Mouse (Mus musculus) heart, embryonic 14.5 days (tissue): ENCODE measurements around the gene Mier3. TPM values are rescaled to one million over a fixed set of nuclear protein-coding genes. Genes with fewer than 3 reads are reported as not detected.

Experiments used
- ATAC-seq: fragments of 200-750 bp; cut with Nextera tagmentation; 2 replicates; pipeline ENCODE4 v1.8.0; 2017; ENCODE audit warnings: low read depth, moderate TSS enrichment; ENCODE audit not compliant: insufficient number of reproducible peaks, insufficient read depth, low FRiP score
- H3K27ac ChIP-seq, 2 experiments: fragments of 200-500 bp in 1 of 2; fragments of 300-500 bp in 1 of 2; sonication (generic) in 1 of 2; replicated peaks in 1 of 2; 2 replicates each; pipeline ENCODE4 v1.5.1; 2012 to 2014; ENCODE audit warnings: low read depth in 2 of 2, low read length in 2 of 2, control low read depth in 1 of 2, mild to moderate bottlenecking in 1 of 2, mixed read lengths in 1 of 2; ENCODE audit not compliant: control insufficient read depth in 1 of 2, insufficient read depth in 1 of 2
- H3K27me3 ChIP-seq: fragments of 300-500 bp; sonication (generic); 2 replicates; pipeline ENCODE4 v1.6.1; 2014; ENCODE audit warnings: mild to moderate bottlenecking, low read length, control low read depth; ENCODE audit not compliant: control insufficient read depth, insufficient read depth
- H3K36me3 ChIP-seq: fragments of 300-500 bp; sonication (generic); 2 replicates; pipeline ENCODE4 v1.6.1; 2014; ENCODE audit warnings: mild to moderate bottlenecking, control low read depth, low read length, mixed read lengths; ENCODE audit not compliant: control insufficient read depth, insufficient read depth
- H3K4me1 ChIP-seq, 2 experiments: fragments of 200-500 bp in 1 of 2; fragments of 300-500 bp in 1 of 2; sonication (generic) in 1 of 2; 2 replicates each; pipeline ENCODE4 v1.6.1; 2012 to 2014; ENCODE audit warnings: low read length in 2 of 2, control low read depth in 1 of 2, mixed read lengths in 1 of 2; ENCODE audit not compliant: control insufficient read depth in 2 of 2, insufficient read depth in 2 of 2
- H3K4me2 ChIP-seq: fragments of 300-500 bp; sonication (generic); 2 replicates; pipeline ENCODE4 v1.6.1; 2014; ENCODE audit warnings: mild to moderate bottlenecking, low read length
- H3K4me3 ChIP-seq, 2 experiments: fragments of 200-500 bp in 1 of 2; fragments of 300-500 bp in 1 of 2; sonication (generic) in 1 of 2; 2 replicates each; pipeline ENCODE4 v1.5.1; 2012 to 2014; ENCODE audit warnings: low read length in 2 of 2, mild to moderate bottlenecking in 2 of 2, control low read depth in 1 of 2, low read depth in 1 of 2, moderate library complexity in 1 of 2; ENCODE audit not compliant: control insufficient read depth in 1 of 2, insufficient read depth in 1 of 2
- H3K9ac ChIP-seq: fragments of 300-500 bp; sonication (generic); 2 replicates; pipeline ENCODE4 v1.6.1; 2014; ENCODE audit warnings: mild to moderate bottlenecking, low read length
- H3K9me3 ChIP-seq: fragments of 300-500 bp; sonication (generic); 2 replicates; pipeline ENCODE4 v1.6.1; 2016; ENCODE audit warnings: low read length, control low read depth; ENCODE audit not compliant: control insufficient read depth
- WGBS: fragments of 180-500 bp; shearing (Covaris S2); extraction: QIAGEN DNeasy Blood & Tissue Kit; methylation state at CpG from one replicate; pipeline ENCODE4 v1.1.7; 2014; 5-methylcytosine and 5-hydroxymethylcytosine counted together
- polyA plus RNA-seq: library from polyadenylated mRNA; unstranded; fragments of >200 nt; fragmentation: Nextera tagmentation; extraction: Ambion mirVana; gene quantifications from 2 replicates; pipeline ENCODE4 v1.2.1, GENCODE M21; 2014

Gene Mier3
- 16.8 and 18.0 TPM in 2 replicates for polyA plus RNA-seq

DNA sequence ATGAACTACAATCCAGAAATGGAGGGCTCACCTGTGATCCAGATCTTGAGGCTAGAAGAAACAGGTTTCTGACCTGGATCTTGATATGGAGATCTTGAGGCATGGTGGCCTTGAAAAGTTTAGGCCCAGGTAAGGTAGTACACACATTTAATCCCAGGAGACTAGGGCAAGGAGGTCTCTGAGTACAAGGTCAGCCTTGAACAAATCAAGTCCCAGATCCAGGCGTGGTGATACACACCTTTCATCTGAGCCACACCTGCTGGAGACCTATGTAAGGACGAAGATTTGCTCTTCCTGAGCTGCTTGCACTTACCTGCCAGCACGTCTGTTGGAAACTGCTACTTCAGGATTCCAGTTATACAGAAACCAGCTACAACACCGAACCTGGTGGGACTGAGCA is at the start of gene Mier3:
Mier3 (plus strand) TSS at position 301 of the 400 bp plus-strand sequence.
- no peak within 1 kb of the TSS for H3K4me3 ChIP-seq
- no peak within 1 kb of the TSS for H3K27ac ChIP-seq
- whole genome bisulfite sequencing, result 69% methylated on average over 4 of the region's 4 CpGs
- no peaks in the 10 kb centered on the region for H3K27me3 ChIP-seq
- no peaks in the 10 kb centered on the region for H3K9me3 ChIP-seq
- H3K4me1 ChIP-seq, result peaks cover 0 to 2% of the 10 kb centered on the region in 2 experiments; a peak in 2 of 4 replicates
- H3K9ac ChIP-seq, result no peak within 1 kb of the TSS
- no peaks in the 10 kb centered on the region for H3K36me3 ChIP-seq
- H3K4me2 ChIP-seq, result no peak within 1 kb of the TSS
- ATAC-seq, result no peak

- 77% methylated on average over 16 of the region's 16 CpGs for WGBS
- no peak overlapping the region for H3K4me2 ChIP-seq
- H3K4me3 ChIP-seq, result no peak overlapping the region
- no peaks in the 10 kb centered on the region for H3K27me3 ChIP-seq
- H3K4me1 ChIP-seq, result no peaks in the 10 kb centered on the region
- ATAC-seq, result no peak
- H3K9ac ChIP-seq, result no peak overlapping the region
- no peaks in the 10 kb centered on the region for H3K36me3 ChIP-seq
- H3K9me3 ChIP-seq, result no peaks in the 10 kb centered on the region
- no peak overlapping the region for H3K27ac ChIP-seq
Observed at GRCm38 (mm10) chr13:111634163-111635160, 46.3 kb upstream of the Mier3 start.

DNA sequence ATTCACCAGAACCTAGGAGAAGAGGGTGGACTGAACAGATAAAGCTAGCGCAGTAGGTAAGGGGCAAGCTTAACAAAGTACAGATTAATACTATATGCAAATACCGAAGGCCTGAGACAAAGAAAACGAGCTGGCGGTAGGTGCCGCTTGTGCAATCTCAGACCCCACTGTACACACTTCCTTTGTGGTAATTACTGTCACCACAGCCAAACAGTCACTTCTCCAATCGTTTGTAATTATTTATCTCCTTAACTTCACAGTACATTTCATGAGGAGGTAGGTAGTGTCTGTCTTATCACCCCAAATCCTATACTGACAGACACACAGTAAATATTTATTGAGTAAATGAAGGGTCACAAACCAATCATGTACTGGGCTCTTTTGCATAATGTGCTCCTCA is 40.5 kb upstream of the Mier3 start:
- ATAC-seq, result no peak
- Histone ChIP-seq H3K4me3 (no peak overlapping the region), H3K4me2 (no peak overlapping the region), H3K9me3 (no peaks in the 10 kb centered on the region), H3K27me3 (no peaks in the 10 kb centered on the region), H3K27ac (no peak overlapping the region), H3K36me3 (no peaks in the 10 kb centered on the region), H3K9ac (no peak overlapping the region), H3K4me1 (no peaks in the 10 kb centered on the region)
- 83% methylated on average over 6 of the region's 6 CpGs for WGBS

DNA sequence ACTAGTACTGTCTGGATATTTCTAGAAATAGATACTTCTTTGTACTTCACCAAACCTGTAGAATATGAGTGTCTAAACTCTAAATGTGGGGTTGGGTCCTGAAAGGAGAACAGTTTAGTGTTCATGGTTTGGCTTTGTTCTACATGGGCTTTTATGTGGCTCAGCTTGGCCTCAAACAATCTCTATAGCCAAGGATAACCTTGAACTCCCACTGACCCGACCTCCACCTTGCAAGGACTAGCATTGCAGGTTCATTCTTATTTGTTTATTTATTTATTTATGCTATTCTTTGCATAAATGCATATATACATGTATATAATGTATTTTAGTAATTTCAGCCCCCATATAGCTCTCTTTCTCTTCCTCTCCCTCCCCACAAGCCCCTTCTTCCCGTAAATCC is 37.1 kb upstream of the Mier3 start:
- H3K9ac ChIP-seq, result no peak overlapping the region
- no peaks in the 10 kb centered on the region for H3K36me3 ChIP-seq
- H3K4me1 ChIP-seq, result no peaks in the 10 kb centered on the region
- ATAC-seq, result no peak
- H3K27me3 ChIP-seq, result no peaks in the 10 kb centered on the region
- no peak overlapping the region for H3K27ac ChIP-seq
- no peaks in the 10 kb centered on the region for H3K9me3 ChIP-seq
- 64% methylated on average over 2 of the region's 2 CpGs for WGBS
- H3K4me2 ChIP-seq, result no peak overlapping the region
- no peak overlapping the region for H3K4me3 ChIP-seq

- no peaks in the 10 kb centered on the region for H3K4me1 ChIP-seq
- H3K9me3 ChIP-seq, result no peaks in the 10 kb centered on the region; the same call in 1 of the 2 replicates
- no peaks in the 10 kb centered on the region for H3K36me3 ChIP-seq
- H3K27ac ChIP-seq, result no peak overlapping the region
- no peak overlapping the region for H3K4me2 ChIP-seq
- no peaks in the 10 kb centered on the region for H3K27me3 ChIP-seq
- ATAC-seq, result no peak
- 83% methylated on average over 9 of the region's 9 CpGs for WGBS
- H3K9ac ChIP-seq, result no peak overlapping the region
- no peak overlapping the region for H3K4me3 ChIP-seq
Observed at GRCm38 (mm10) chr13:111646204-111646603, 34.6 kb upstream of the Mier3 start.

- no peaks in the 10 kb centered on the region for H3K36me3 ChIP-seq
- 87% methylated on average over 4 of the region's 4 CpGs for WGBS
- H3K9ac ChIP-seq, result no peak overlapping the region
- no peak overlapping the region for H3K4me2 ChIP-seq
- ATAC-seq, result no peak
- H3K9me3 ChIP-seq, result no peaks in the 10 kb centered on the region; the same call in 1 of the 2 replicates
- no peaks in the 10 kb centered on the region for H3K27me3 ChIP-seq
- no peaks in the 10 kb centered on the region for H3K4me1 ChIP-seq
- H3K27ac ChIP-seq, result no peak overlapping the region
- H3K4me3 ChIP-seq, result no peak overlapping the region
Observed at GRCm38 (mm10) chr13:111647279-111647678, 33.5 kb upstream of the Mier3 start.

GRCm38 (mm10) chr13:111651020-111651419 is 29.8 kb upstream of the Mier3 start:
- WGBS, result 78% methylated on average over 6 of the region's 6 CpGs
- H3K27ac ChIP-seq, result no peak overlapping the region
- H3K27me3 ChIP-seq, result no peaks in the 10 kb centered on the region
- ATAC-seq, result no peak
- H3K4me3 ChIP-seq, result no peak overlapping the region
- no peaks in the 10 kb centered on the region; the same call in 1 of the 2 replicates for H3K9me3 ChIP-seq
- H3K4me2 ChIP-seq, result no peak overlapping the region
- H3K36me3 ChIP-seq, result no peaks in the 10 kb centered on the region
- no peaks in the 10 kb centered on the region for H3K4me1 ChIP-seq
- no peak overlapping the region for H3K9ac ChIP-seq
